Mouse (Mus musculus) stomach, postnatal 0 days (tissue): ENCODE measurements around the gene Ptpra.

Experiments used
- CTCF ChIP-seq: IDR thresholded peaks from 2 replicates; pipeline ENCODE4 v1.5.1; 2016; ENCODE audit warnings: antibody characterized with exemption, low read depth, mild to moderate bottlenecking, moderate library complexity
- EP300 ChIP-seq: optimal IDR thresholded peaks from 2 replicates; pipeline ENCODE3; 2016; ENCODE audit warnings: antibody characterized with exemption

GRCm38 (mm10) chr2:130496037-130496436 lies 46.0 kb downstream of the Ptpra start:
- TF ChIP-seq CTCF = no peak
- no peak for TF ChIP-seq EP300
